Mouse (Mus musculus) CD4-positive, CD25-positive, alpha-beta regulatory T cell (primary cell): ENCODE results near the gene Cflar. TPM values are rescaled to one million over a fixed set of nuclear protein-coding genes. Genes with fewer than 3 reads are reported as not detected.

ENCODE experiments used
- polyA plus RNA-seq: library from polyadenylated mRNA; unstranded; fragments of 100-300 nt; shearing (Covaris generic); gene quantifications from one replicate; pipeline ENCODE4 v1.2.1, GENCODE M21; 2017

The Cflar gene
- polyA plus RNA-seq, result 121 TPM

GRCm38 (mm10) chr1:58711365-58712016 lies at the start of gene Cflar:
Cflar (plus strand) TSS chr1:58711508.

GRCm38 (mm10) chr1:58695810-58696209 lies 15.5 kb upstream of the Cflar start, which contains the start of gene Als2cr12:
Als2cr12 (minus strand) TSS chr1:58695989.

GRCm38 (mm10) chr1:58795291-58796058 lies 84.2 kb downstream of the Cflar start, which contains the start of gene Casp8:
Casp8 (plus strand) TSS chr1:58795374.

Other genes with a start within 250 kb of the Cflar start
- 26.8 TPM for gene Orc2, start 206.4 kb upstream of the Cflar start, polyA plus RNA-seq
- gene Fam126b, start 125.2 kb upstream of the Cflar start, polyA plus RNA-seq, result 13.2 TPM
- gene Ndufb3, start 125.1 kb upstream of the Cflar start, polyA plus RNA-seq, result 130 TPM
- 0.16 TPM for gene Als2cr12, start 15.5 kb upstream of the Cflar start, polyA plus RNA-seq
- gene Casp8, start 83.9 kb downstream of the Cflar start, polyA plus RNA-seq, result 281 TPM